Mouse (Mus musculus): ENCODE results near the gene Fat4.

DNA sequence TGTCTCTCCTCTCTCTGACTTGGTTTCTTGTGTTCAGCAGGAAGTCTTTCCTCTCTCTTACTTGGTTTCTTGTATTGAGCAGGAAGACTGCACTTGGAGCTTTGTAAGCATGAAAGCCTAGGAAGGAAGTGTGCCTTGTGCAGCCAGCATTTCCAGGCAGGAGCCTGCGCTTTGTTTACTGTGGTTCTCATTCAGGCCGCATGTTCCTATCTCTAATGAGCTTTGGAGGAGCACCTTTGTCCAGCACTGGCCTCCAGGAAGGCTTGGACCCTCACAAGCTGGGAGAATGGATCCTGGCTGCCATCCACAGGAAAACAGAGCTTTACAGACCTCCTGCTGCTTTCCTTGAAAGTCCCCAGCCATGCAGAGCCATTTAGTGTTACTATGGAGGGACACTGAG is 32.2 kb downstream of the Fat4 start:
- no peak for TF ChIP-seq CTCF (IDR thresholded peaks at IDR 0.05; ENCODE audit: low read depth, low read length)
- TF ChIP-seq POLR2A (IDR thresholded peaks at IDR 0.05; ENCODE audit: borderline replicate concordance, low read depth, low read length): no peak

Measured in bone marrow macrophage, adult 2 months (primary cell).